Mouse (Mus musculus) midbrain, postnatal 0 days (tissue): ENCODE data around the gene March6. TPM values are rescaled to one million over a fixed set of nuclear protein-coding genes. Genes with fewer than 3 reads are reported as not detected.

Experiments
- ATAC-seq: fragments of 200-750 bp; cut with Nextera tagmentation; 2 replicates; pipeline ENCODE4 v1.8.0; 2017; ENCODE audit warnings: moderate number of reproducible peaks, mild to moderate bottlenecking, moderate TSS enrichment, moderate library complexity; ENCODE audit not compliant: low FRiP score
- DNase-seq: peaks from one replicate; pipeline ENCODE4 v3.0.0-alpha.2; 2015; ENCODE audit warnings: low spot score
- H3K27ac ChIP-seq: fragments of 300-500 bp; sonication (generic); 2 replicates; pipeline ENCODE4 v1.5.1; 2014; ENCODE audit warnings: low read depth, mild to moderate bottlenecking, low read length, mixed read lengths
- H3K27me3 ChIP-seq: fragments of 300-500 bp; sonication (generic); 2 replicates; pipeline ENCODE4 v1.6.1; 2014; ENCODE audit warnings: low read length, control low read depth, mixed read lengths; ENCODE audit not compliant: insufficient read depth
- H3K36me3 ChIP-seq: fragments of 300-500 bp; sonication (generic); 2 replicates; pipeline ENCODE4 v1.6.1; 2014; ENCODE audit warnings: low read length, control low read depth, mixed read lengths; ENCODE audit not compliant: insufficient read depth
- H3K4me1 ChIP-seq: fragments of 300-500 bp; sonication (generic); 2 replicates; pipeline ENCODE4 v1.6.1; 2014; ENCODE audit warnings: mild to moderate bottlenecking, control low read depth, antibody characterized with exemption, low read length, mixed read lengths; ENCODE audit not compliant: insufficient read depth
- H3K4me2 ChIP-seq: fragments of 300-500 bp; sonication (generic); 2 replicates; pipeline ENCODE4 v1.6.1; 2014; ENCODE audit warnings: low read depth, mild to moderate bottlenecking, low read length, mixed read lengths; ENCODE audit not compliant: poor library complexity, severe bottlenecking
- H3K4me3 ChIP-seq: fragments of 300-500 bp; sonication (generic); 2 replicates; pipeline ENCODE4 v1.5.1; 2014; ENCODE audit warnings: low read depth, mild to moderate bottlenecking, low read length, moderate library complexity
- H3K9ac ChIP-seq: fragments of 300-500 bp; sonication (generic); replicated peaks from 2 replicates; pipeline ENCODE4 v1.6.1; 2014; ENCODE audit warnings: mild to moderate bottlenecking, low read length, moderate library complexity, mixed read lengths; ENCODE audit not compliant: poor library complexity, severe bottlenecking
- H3K9me3 ChIP-seq: fragments of 300-500 bp; sonication (generic); 2 replicates; pipeline ENCODE4 v1.6.1; 2016; ENCODE audit warnings: low read length, control low read depth
- CTCF ChIP-seq: IDR thresholded peaks from 2 replicates; pipeline ENCODE4 v1.5.1; 2016; ENCODE audit warnings: antibody characterized with exemption, mild to moderate bottlenecking
- WGBS: fragments of 180-500 bp; shearing (Covaris S2); extraction: QIAGEN DNeasy Blood & Tissue Kit; methylation state at CpG from one replicate; pipeline ENCODE4 v1.1.7; 2014; 5-methylcytosine and 5-hydroxymethylcytosine counted together
- polyA plus RNA-seq: library from polyadenylated mRNA; unstranded; fragments of >200 nt; fragmentation: Nextera tagmentation; extraction: Ambion mirVana; gene quantifications from 2 replicates; pipeline ENCODE4 v1.2.1, GENCODE M21; 2015
- total RNA-seq: library from RNA; depleted of rRNA; stranded (reverse); fragments of >200 nt; gene quantifications from 2 replicates; pipeline ENCODE4 v1.2.3, GENCODE M21; 2014

March6 gene
- total and polyA plus RNA-seq, 2 experiments from 2014 or later: 72.1 to 198 TPM

DNA sequence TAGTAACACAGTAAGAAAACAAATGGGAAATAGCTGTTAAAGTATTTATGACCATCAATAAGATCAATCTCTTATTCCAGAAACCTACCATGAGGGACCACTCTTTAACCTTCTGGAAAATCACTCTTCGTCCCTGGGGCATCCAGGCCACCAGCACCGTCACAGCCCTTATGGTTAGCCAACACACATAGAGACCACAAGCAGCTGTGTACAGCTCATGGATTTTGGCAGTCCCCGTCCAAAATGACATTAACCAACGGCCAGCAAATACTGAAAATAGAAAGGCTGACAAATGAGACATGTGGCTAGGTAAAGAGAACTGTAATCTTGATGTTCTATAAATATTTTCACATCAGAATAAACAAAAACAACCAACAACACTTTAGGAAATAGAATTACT is 59.3 kb downstream of the March6 start:
- H3K9me3 ChIP-seq: no peaks in the 10 kb centered on the region
- no peaks in the 10 kb centered on the region for H3K27me3 ChIP-seq
- H3K9ac ChIP-seq: no peak overlapping the region
- ATAC-seq (no peak), DNase-seq (no peak)
- no peak for TF ChIP-seq CTCF
- 96% methylated on average over 4 of the region's 4 CpGs for WGBS
- H3K4me2 ChIP-seq: no peak overlapping the region
- no peak overlapping the region for H3K4me3 ChIP-seq
- H3K36me3 ChIP-seq: peaks cover 23% of the 10 kb centered on the region
- H3K27ac ChIP-seq: no peak overlapping the region
- no peaks in the 10 kb centered on the region for H3K4me1 ChIP-seq

DNA sequence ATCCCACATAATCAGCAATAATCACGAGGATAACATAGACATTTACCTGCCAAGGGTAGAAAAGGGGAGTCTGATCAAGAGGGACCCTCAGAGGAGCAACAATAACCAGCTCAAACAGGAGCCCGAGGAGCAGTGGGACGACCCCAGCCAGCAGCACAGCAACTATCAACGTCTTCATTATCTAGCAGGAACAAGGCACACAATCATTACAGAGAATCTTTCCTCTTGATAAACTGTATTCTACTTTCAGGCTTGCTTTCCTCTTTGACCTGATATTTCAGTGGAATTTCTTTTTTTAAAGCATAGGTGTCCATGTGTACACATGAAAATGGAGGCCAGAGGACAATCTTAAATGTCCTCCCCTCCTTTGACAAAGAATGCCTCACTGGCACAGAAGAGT is 61.4 kb downstream of the March6 start:
- Histone ChIP-seq H3K27me3 (no peaks in the 10 kb centered on the region), H3K36me3 (peaks cover 20% of the 10 kb centered on the region), H3K4me1 (no peaks in the 10 kb centered on the region), H3K4me2 (no peak overlapping the region), H3K9me3 (no peaks in the 10 kb centered on the region), H3K27ac (no peak overlapping the region), H3K9ac (no peak overlapping the region), H3K4me3 (no peak overlapping the region)
- TF ChIP-seq CTCF: no peak
- DNase-seq (no peak), ATAC-seq (no peak)
- WGBS: 80% methylated on average over 4 of the region's 4 CpGs

DNA sequence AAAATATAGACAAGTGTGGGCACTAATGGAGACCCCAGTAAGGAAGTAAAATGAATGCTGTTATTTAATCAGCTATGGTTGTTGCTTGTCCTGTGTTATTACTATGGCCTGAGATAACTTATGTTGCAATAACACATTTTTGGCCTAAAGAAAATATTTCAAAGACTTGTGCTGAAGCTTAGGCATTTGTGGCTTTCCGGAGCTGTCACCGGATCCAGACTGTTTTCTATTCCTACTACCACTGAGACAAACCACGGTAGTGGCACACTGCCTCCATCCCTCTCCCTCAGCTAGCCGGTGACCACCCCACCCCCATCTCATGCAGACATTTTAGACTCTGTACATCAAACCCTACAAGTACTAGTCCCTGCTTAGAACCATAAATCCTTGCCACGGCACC is 62.0 kb downstream of the March6 start:
- no peak overlapping the region for H3K4me3 ChIP-seq
- no peak for TF ChIP-seq CTCF
- peaks cover 20% of the 10 kb centered on the region for H3K36me3 ChIP-seq
- 90% methylated on average over 5 of the region's 5 CpGs for WGBS
- H3K27me3 ChIP-seq: no peaks in the 10 kb centered on the region
- no peaks in the 10 kb centered on the region for H3K4me1 ChIP-seq
- H3K9me3 ChIP-seq: no peaks in the 10 kb centered on the region
- H3K9ac ChIP-seq: no peak overlapping the region
- DNase-seq (no peak), ATAC-seq (no peak)
- no peak overlapping the region for H3K27ac ChIP-seq
- no peak overlapping the region for H3K4me2 ChIP-seq

DNA sequence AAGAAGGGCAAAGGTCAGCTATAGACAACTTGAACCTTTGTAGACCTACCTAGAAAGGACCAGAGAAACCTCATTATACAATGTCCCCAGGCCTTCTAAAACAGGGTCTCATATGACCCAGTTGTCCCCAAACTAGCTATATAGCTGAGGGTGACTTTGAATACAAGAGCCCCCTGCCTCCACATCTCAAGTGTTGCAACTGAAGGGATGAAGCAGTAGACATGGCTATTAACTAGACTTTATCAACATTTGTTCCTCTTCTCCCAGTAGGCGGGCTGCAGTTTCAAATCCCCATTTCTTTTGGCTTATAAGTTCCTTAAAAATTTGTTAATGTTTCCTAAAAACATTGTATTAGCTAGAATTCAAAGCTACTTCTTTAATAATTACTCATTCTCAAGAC is 64.1 kb downstream of the March6 start:
- Histone ChIP-seq H3K4me2 (no peak overlapping the region), H3K4me1 (no peaks in the 10 kb centered on the region), H3K36me3 (peaks cover 30% of the 10 kb centered on the region), H3K4me3 (no peak overlapping the region), H3K9ac (no peak overlapping the region), H3K27me3 (no peaks in the 10 kb centered on the region), H3K9me3 (no peaks in the 10 kb centered on the region), H3K27ac (no peak overlapping the region)
- no peak for TF ChIP-seq CTCF
- ATAC-seq: no peak
- DNase-seq: no peak
- WGBS: 92% methylated on average over 1 of the region's 1 CpGs

DNA sequence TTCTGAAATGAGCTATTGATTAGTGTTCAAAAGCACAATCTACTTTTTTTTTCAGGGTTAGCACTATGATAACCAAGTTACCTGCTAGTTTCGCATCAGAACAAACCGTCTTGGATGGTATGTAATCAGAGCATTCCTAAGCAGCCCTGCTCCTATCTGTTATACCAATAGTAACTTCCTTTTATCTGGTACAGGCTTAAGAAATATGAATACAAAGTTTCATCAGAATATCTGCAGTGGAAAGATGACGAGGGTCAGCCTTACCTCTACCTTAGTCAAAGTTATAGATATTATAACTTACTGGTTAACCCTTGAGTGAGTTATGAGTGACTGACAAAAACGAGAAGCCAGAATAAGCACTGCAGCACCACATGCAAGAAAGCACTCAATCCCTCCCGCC is 64.6 kb downstream of the March6 start:
- H3K4me3 ChIP-seq: no peak overlapping the region
- H3K9me3 ChIP-seq: no peaks in the 10 kb centered on the region
- H3K4me1 ChIP-seq: no peaks in the 10 kb centered on the region
- peaks cover 34% of the 10 kb centered on the region for H3K36me3 ChIP-seq
- no peak overlapping the region for H3K4me2 ChIP-seq
- no peak overlapping the region for H3K27ac ChIP-seq
- no peak for TF ChIP-seq CTCF
- DNase-seq: no peak
- ATAC-seq: no peak
- no peaks in the 10 kb centered on the region for H3K27me3 ChIP-seq
- 91% methylated on average over 5 of the region's 5 CpGs for WGBS
- no peak overlapping the region for H3K9ac ChIP-seq

DNA sequence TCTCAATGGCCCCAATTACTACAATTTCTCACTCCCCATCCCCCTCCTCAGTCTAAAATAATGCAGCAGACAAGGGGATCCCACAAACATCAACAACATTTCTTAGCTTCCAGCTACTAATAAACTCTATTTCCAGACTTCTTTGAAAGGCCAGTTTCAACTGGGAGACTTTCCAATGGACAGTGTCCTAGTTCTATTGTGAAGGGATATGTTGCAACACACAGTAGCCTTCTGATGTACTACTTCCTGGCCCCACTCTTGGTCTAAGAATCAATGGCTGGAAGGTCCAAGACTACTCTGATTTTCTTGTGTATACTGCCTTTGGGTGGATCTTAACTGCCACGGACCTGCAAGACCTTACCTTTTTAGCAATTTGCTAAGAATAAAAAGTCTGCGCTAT is 65.0 kb downstream of the March6 start:
- H3K4me2 ChIP-seq: no peak overlapping the region
- no peak overlapping the region for H3K9ac ChIP-seq
- H3K9me3 ChIP-seq: no peaks in the 10 kb centered on the region
- H3K4me1 ChIP-seq: no peaks in the 10 kb centered on the region
- TF ChIP-seq CTCF: no peak
- H3K27ac ChIP-seq: no peak overlapping the region
- no peak for DNase-seq
- H3K36me3 ChIP-seq: peaks cover 39% of the 10 kb centered on the region
- no peaks in the 10 kb centered on the region for H3K27me3 ChIP-seq
- no peak for ATAC-seq
- H3K4me3 ChIP-seq: no peak overlapping the region
- 96% methylated on average over 2 of the region's 2 CpGs for WGBS
